Mouse (Mus musculus): ENCODE results near the gene Krt28.

- TF ChIP-seq GATA1 (IDR thresholded peaks at IDR 0.05; ENCODE audit: borderline replicate concordance, low read length) (no peak), FLI1 (IDR thresholded peaks at IDR 0.05; ENCODE audit: low read length) (no peak)
Observed at GRCm38 (mm10) chr11:99416902-99417301, 42.2 kb upstream of the Krt28 start.
